Mouse (Mus musculus) gastrocnemius, postnatal 4 days (tissue): ENCODE results near the gene Dstyk. TPM values are rescaled to one million over a fixed set of nuclear protein-coding genes. Genes with fewer than 3 reads are reported as not detected.

Experiments used
- DNase-seq, 2 experiments: peaks; one replicate each; pipeline ENCODE4 v3.0.0; 2021 to 2022; ENCODE audit warnings: low spot score in 2 of 2, mixed read lengths in 2 of 2
- long read RNA-seq, 2 experiments: library from polyadenylated mRNA; stranded (forward); transcript quantifications; one replicate each; pipeline ENCODE4 v2.0.0; 2021
- total RNA-seq, 2 experiments: library from RNA; stranded (reverse); gene quantifications; 2 replicates each; pipeline ENCODE4 v1.2.3; 2021

Dstyk gene
- total RNA-seq = 10 to 100 TPM; 20.9 to 22.0 TPM
- long read RNA-seq, experiment 1, full-length matches to known transcripts = 6 of 12 reads
- long read RNA-seq, experiment 1, partial matches to known transcripts = 1 of 12 reads
- long read RNA-seq, experiment 1, other reads (novel, unspliced or antisense) = 5 of 12 reads
- long read RNA-seq, experiment 2, full-length matches to known transcripts = 14 of 24 reads
- long read RNA-seq, experiment 2, partial matches to known transcripts = 3 of 24 reads
- long read RNA-seq, experiment 2, other reads (novel, unspliced or antisense) = 7 of 24 reads

DNA sequence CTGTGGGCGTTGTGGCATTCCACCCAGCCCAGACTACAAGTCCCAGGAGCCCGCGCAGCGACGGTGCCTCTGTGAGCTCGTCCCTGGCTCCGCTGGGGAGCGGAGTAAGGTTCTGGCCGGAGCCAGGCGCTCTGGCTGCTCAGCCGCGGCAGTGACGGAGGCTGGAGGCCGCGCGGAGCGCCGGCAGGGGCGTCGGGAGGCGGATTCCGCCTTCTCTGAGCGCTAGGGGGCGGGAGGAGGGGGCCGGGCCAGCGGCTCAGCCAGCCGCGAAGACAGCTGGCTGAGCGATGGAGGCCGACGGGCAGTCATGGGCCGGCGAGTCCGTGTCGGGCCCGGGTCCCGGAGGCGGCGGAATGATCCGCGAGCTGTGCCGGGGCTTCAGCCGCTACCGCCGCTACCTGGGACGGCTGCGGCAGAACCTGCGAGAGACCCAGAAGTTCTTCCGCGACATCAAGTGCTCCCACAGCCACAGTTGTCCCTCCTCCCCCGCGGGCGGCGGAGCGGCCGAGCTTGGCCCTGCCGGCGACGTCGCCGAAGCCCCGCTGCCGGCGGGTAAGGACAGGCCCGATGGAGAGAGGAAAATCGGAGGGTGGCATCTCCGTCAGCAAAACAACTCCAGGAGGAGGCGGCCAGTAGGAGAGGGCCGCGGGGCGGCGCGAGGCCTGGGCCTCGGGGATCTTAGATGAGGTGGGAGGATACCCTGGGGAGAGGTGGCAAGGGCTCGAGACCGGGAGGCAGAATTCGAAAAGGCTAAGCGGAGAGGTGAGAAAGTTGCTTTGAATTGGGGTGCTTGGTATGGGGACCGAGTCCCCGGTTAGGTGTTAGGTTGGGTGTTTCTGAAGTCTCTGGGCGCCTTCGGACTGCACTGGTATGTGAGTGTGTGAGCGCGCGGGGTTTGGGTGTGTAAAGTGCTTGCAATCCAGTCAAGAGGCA is at the start of gene Dstyk:
Gene Dstyk, plus strand, starts transcription at position 237 of the 933 bp plus-strand sequence.
- DNase-seq = peak; percentile 89 to 94

DNA sequence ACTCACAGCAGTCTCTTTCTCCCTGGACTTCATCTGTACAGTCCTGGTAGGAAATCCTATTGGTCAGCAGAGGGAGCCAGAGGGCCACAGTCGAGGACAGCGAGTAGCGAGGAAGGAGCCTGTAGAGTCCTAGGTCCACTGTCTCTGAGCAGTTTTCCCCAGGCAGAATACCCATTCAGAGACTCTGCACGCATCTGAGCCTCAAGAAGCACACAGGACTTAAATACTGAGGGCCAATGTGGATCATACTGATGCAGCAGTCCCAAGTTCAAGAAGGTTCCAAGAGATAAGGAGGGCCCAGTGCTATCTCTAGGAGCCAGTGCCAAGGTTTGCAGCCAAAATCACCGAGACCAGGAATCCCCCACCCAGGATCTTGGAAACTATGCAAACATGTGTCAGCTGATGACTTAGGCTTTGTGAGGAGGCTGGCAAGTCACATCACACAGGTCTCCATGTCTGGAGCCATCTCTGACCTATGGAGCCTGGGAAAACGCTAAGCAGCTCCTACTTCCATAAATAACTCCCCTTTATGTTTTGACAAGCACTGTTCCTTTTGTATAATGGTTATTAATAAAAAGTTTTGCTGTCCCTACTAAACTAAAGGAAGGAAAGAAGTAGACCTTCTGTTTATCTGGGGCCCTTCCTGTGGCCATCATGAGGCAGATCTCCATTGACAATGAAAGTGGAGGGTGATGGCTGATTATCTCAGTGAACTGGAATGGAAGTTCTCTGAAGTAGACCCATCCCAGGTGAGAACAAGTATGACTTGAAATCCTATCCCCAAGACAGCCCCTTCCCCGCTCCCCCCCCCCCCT is 49.5 kb upstream of the Dstyk start:
- DNase-seq = peak; percentile 71 to 85

DNA sequence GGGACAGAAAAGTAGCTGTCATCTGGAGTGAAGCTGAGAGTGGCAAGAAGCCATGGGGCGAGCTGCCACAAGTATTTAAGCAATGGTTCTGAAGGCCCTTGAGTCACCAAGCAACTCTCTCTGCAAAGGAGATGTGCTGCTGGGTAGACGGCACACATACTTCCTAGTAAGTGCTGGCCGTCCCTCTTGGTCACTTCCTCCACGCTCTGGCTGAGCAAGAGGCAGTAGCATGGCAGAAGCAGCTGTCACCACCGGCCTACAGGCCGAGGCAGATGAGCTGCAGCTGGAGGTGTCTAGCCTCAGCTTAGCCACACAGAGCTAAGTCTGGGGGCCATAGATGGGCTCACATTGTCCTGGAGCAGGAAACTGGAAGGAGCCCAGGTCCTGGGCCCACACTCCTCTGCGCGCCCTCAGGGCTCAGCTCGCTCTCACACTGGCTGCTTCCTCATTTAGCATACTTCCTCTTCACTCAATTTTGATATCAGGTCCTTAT is 46.6 kb upstream of the Dstyk start:
- no peak for DNase-seq

DNA sequence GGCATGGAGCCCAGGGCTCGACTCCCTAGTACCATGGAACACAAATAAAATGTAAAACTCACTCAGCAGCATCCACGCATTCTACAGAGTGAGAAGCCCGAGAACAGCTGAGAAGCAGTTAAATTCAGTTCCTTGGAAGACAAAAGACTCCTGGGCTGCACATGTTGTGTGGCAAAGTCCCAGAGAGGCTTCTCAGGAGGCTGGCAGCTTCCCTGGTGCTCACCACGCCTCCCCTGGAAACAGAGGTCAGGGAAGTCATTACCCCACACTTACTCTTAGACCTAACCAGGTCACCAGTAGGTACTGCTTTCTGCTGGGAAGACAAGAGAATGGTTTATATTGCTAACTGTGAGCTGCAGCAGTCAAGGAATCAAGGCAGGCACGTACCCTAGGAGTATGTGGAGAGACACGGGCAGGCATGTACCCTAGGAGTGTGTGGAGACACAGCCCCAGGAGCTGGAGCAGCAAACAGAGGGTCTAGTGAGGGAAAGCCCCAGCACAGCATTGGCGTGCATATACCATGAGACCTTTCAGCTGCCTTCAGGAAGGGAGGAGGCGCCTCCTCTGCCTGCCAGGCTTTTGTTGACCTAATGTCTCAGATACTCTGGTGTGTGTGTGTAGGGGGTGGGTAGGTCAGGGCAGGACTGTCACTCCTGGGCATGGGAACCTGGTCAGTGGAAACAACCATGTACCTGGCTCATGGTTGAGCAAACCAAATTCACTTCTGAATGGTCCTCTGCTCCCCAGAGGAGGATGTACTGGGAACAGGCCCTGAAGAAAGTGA is 45.9 kb upstream of the Dstyk start:
- no peak for DNase-seq

DNA sequence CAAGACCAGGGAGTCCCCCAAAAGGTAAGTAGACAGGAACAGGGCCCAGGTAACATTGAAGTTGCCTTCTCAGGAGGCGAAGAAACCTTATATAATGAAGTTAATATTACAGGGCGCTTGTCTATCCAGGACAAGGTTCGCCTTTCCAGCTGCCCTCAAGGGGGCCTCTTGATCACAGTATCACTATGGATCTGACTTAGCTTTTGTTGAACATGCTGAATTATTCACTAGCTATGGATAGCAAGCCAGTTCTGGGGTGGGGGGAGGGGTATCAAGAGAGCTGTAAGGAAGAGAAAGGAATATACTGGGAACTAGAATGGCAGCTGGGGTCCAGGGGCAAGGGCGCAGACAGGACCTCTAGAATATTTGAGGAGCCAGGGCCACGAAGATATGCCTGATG is 45.0 kb upstream of the Dstyk start:
- DNase-seq = no peak

DNA sequence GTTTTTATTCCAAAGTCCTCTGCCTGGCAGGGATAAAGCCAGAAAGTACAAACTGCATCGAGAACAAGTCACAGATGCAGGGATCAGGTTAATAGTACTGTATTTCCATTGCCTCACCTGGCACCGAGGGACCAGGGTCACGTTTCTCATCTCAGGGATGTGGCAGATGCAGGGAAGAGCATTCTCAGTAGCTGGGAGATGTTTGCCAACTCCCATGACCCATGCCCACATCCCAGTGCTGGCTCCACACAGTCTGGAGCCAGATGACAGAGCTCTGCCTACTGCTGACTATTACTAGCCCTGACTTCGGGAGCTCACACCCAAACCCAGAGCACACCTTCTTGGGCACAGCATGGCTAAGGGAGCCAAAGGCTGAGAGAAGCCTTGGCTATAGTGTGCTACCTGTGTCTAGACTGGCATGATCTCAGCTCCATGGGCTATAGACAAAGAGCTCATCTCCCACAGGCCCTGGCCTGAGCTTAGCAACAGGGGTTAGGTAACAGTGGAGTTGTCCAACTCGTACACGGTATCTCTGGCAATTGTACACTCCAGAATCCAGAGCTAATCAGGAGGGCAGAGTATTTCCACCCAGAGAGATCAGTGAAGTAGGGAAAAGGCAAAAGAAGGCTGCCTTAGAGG is 44.3 kb upstream of the Dstyk start:
- DNase-seq = no peak

DNA sequence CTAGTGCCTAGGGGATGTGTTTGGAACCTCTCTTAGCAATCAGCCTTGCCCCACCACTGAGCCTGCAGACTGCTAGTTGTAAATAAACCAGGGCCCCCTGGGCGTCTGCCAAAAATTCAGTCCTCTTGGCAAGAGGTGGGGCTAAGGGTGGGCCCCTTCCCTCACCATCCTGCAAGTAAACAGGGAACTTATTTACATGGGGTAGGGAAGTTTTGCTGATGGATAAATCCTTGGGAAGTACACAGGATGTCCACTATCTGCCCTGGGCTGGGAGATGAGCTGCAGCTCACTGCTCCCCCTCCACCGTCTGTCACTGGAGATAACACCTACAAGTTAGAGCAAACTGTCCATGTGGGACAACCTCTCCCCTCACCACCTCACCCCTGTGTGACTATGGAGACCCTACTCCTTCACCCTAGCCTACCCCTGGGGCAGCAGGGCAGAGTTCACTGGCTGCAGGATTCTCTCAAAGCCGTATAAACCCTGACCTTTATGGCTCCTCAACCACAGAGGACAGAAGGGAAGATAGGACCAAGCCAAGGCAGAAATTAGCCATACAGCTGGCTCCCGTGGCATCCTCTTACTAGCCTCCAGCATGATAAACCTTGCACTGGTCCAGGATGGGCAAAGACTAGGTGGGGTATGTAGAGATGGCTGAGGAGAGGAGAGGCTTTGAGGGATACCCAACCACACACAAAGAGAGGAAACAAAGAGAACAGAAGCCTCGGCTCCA is 43.0 kb upstream of the Dstyk start:
- DNase-seq = no peak

DNA sequence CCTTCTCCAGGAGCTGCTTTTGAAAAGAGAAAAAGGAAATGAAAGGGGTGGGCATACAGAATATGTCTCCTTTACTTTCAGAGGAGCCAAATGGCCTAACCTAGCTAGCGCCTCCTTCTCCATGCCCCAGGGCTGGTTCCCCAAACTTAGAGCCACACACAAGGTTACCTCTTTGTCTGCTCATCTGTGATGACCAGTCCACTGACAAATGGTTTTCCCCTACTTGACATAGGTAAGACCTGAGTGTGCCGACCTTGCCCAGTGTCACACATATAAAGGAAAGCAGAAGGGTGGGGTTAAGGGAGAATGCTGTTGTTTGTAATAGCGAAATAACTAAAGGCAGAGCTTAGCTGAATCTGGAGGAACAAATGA is 42.5 kb upstream of the Dstyk start:
- DNase-seq = no peak

DNA sequence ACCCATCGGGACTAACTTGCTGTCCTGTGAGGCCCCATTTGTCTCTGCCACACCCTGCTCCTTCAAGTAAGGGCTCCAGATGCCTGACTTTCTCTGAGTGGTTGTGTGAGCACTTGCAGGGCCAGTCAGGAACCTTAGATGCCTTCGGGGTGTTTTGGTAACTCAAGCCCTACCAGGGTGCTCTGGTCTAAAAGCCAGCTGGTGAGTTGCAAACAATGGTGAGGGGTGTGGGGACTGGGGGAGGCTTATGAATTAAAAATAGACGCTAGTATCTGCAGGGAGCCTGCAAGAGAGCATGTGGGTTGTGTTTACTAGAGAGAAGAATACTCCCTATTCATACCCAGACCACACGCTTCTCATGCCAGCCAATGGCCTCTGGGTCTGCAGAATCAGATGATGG is 42.1 kb upstream of the Dstyk start:
- no peak for DNase-seq

DNA sequence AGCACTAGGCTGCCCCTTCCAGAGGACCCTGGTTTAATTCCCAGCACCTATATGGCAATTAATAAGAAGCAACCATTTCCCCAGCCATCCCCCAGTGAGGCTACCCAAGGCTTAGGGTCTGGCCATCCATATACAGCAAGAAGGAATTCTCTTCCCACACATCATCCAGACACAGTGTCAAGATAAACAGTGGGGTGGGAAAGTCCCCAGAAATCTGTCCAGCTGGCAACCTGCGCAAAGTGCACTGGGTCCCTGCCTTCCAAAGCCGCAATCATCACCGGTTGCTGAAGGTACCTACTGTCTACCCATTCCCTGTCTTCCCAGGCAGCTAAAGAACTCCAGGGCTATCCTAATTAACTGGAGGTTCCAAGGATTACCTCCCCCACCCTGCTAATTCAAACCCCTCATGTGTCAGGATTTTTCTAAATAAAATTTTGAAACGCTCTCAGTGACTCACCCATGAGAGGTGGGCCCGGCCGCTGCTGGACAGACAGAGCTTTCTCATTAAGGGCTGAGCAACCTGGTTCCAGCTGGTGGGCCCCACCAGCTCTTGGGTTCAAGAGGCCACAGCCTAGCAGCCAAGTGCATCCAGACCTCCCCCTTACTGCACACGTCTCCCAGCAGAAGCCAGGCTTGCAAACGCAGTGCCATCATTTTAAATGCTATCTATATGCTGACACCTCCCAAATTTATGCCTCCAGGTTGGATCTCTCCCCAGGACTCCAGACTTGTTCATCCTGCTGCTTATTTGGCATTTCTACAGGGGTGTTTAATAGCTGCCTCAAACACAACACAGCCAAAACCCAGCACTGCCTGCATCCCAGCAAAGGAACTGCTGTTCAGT is 40.9 kb upstream of the Dstyk start:
- no peak for DNase-seq

DNA sequence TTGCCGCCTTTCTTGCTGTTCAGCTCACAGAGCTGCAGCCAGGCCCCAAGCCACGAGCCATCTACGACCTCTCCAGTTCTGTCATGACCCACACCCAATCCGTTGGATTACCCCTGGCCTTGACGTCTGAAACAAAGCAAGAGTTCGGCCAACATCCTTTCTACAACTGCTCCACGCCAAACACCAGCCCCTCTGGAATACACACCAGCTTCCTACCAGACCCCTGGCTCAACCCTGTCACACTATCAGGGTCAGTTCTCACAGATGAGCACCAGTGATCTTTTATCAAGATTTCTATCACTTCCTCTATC is 40.3 kb upstream of the Dstyk start:
- DNase-seq = no peak

DNA sequence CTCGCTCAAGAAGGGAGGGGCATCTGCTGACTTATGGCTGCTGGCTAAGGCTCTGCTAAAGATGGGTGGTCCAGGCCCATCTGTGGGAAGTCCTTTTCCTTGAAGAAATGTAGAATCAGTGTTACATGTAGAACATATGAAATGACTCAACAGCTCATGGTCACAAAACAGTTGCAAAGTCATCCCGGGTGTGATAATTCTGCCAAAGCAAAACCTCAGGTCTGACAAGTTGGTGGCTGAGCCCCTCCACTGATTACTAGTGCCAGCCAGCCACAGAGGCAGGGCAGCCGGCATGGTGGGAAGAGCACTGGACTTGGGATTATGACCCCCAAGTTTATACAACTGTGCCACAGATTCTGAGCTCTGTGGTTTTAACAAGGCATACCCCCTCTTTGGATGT is 39.5 kb upstream of the Dstyk start:
- no peak for DNase-seq

DNA sequence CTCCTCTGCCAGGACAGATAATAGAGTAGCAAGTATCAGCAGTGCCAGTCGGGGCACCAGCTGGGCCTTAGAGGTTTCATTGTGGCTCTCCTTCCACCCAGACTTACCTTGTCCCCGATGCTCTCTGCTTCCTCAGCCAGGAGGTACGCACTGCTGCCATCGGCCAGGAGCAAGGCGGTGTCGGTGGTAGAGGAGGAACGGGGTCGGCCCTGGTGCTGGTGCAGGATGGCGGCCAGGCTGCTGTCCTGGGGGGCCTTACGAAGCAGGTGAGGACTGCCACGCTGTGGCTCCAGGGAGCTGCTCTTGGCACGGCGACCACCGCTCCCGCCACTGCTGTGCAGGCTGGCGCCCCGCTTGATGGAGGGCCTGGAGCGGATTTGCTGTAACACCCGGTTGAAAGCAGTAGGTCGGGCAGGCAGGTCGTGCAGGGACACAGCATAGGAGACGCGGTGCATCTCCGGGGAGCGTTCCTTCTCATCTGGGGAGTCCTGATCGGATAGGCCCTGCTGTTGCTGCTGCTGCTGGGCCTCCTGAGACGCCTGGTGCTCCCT is 36.7 kb upstream of the Dstyk start:
- no peak for DNase-seq

DNA sequence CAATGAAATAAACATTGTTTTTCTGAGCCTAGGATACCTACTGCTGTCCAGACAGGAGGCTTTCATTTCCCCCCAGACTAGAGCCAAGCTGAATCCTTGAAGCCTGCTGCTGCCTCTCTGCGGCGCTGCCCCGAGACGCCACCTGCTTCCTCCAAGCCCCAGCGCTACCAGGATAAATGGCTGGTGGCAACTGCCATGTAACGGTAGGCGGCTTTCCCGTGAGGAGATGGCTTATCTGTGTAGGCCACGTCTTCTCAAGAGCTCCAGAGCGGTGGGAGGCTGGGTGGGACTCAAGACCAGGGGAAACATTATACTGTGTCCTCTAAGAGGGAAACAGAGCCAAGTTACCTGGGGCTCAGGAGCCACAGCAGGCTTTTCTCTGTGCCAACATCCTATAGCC is 35.4 kb upstream of the Dstyk start:
- no peak for DNase-seq

DNA sequence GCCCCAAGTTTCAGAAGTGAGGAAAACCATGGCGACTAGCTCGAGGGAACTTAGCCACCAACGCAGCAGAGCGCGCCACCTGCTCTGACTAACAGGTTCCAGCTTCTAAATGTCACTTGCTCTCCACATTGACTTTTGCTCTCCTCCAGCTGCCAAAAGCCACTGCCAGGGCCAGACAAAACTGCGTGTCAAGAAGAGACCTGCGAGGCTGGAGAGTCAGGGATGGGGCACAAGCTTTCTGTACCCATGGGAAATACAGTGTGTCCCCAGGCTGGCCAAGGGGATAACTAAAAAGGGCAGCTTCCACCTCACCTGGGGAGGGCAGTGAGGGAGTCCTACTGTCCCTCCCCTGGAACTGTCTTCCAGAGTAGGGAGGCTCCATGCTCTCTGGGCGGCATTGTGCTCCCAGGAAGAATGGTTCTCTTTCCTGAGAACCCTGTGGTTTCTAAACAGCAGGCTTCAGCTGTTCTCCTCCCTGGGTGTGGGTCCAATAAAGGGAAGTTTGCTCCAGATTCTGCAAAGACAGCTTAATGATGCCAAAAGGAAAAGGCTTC is 33.3 kb upstream of the Dstyk start:
- peak in 1 of 2 experiments; percentile 14 for DNase-seq

DNA sequence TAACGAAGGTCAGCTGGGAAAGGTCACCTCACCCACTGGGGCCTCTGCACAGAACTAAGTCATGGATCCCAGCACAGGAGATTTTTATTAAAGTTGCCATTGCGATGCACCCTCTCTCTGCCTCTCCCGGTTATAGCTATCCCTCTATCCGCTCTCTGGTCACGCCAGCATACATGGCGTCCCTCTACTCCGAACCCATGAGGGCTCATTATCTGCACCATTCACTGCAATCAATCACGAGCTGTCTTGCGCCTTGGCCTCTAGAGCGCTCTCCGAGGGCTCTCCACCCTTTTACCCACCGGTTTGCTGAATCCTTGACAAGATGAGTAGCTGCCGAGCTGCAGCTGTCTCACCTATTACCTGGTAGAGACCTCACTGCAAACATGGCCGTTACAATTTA is 32.1 kb upstream of the Dstyk start:
- no peak for DNase-seq

DNA sequence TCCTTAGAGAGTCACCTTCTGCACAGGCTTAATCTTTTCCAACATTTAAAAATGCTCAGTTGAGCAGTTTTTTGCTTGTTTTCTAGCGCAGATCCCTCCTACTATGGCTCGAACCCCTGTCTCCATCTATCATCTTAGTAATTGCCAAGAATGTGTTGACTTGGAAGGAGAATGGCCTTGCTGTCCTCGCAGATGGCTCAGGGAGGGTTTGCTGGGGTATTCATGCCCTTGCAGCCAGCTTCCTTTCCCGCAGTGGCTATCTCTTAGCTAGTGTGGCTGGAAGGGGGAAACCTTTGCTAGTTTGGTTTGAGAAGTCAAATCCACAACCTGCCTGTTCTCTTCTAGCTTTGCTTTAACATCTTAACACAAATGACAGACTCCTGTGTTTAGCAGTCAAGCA is 31.6 kb upstream of the Dstyk start:
- DNase-seq = no peak

DNA sequence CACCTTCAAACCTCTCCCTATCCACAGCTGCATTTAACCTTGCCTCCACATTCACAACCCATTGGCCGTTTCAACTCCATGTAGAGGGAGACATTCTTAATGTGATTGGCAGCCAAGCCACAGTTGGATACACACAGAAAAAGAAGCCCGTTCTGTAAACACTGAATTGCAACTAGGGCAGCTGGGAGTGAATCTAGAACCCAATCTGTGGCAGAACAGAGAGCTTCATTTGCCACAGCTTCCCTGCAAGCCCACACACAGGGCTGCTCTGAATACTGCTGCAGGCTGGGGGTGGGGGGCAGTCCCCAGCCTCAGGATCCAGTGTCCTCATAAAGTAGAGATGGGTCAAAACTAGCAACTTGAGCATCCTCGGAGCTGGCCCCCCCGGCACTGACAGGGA is 31.1 kb upstream of the Dstyk start:
- no peak for DNase-seq
